Mouse (Mus musculus) kidney, embryonic 16.5 days (tissue): ENCODE data around the gene Ckap4. TPM values are rescaled to one million over a fixed set of nuclear protein-coding genes. Genes with fewer than 3 reads are reported as not detected.

Source experiments
- polyA plus RNA-seq: library from polyadenylated mRNA; unstranded; fragments of >200 nt; fragmentation: Nextera tagmentation; extraction: Ambion mirVana; gene quantifications from 2 replicates; pipeline ENCODE4 v1.2.1, GENCODE M21; 2015

The Ckap4 gene
- polyA plus RNA-seq, 1 experiment from 2014 or later: 72.4 TPM

Other genes starting within 250 kb of the Ckap4 start
- 3.2 and 3.6 TPM in 2 replicates for gene Nuak1, start 93.5 kb downstream of the Ckap4 start, polyA plus RNA-seq
- 20.2 and 21.2 TPM in 2 replicates for gene Tcp11l2, start 42.6 kb upstream of the Ckap4 start, polyA plus RNA-seq
- 17.5 and 20.4 TPM in 2 replicates for gene Polr3b, start 88.2 kb upstream of the Ckap4 start, polyA plus RNA-seq
- gene Rfx4, start 222.0 kb upstream of the Ckap4 start, polyA plus RNA-seq: 0.20 and 0.33 TPM in 2 replicates